Mouse (Mus musculus) adrenal gland, postnatal 25 days (tissue): ENCODE measurements around the gene Atp9a. TPM values are rescaled to one million over a fixed set of nuclear protein-coding genes. Genes with fewer than 3 reads are reported as not detected.
"Not testable (repeated sequence)": the region's sequence is repeated elsewhere in the genome, so short reads cannot be mapped to it uniquely, and the experiment has no call there.

Experiments
- DNase-seq: peaks from one replicate; pipeline ENCODE4 v3.0.0; 2021; ENCODE audit warnings: mixed read lengths
- long read RNA-seq: library from polyadenylated mRNA; stranded (forward); transcript quantifications from one replicate; pipeline ENCODE4 v2.0.0, GENCODE M21; 2021
- total RNA-seq: library from RNA; stranded (reverse); gene quantifications from 2 replicates; pipeline ENCODE4 v1.2.3, GENCODE M21; 2021

The Atp9a gene
- 60.9 and 63.6 TPM in 2 replicates for total RNA-seq
- long read RNA-seq, transcript Atp9a-204 (28 exons, 3,456 nt): minor isoform, 20 of 175 reads
- long read RNA-seq, transcript Atp9a-201 (28 exons, 3,529 nt): major isoform, 109 of 175 reads
- long read RNA-seq, transcript Atp9a-202 (28 exons, 3,729 nt): minor isoform, 11 of 175 reads
- long read RNA-seq, partial matches to known transcripts: 22 of 175 reads
- long read RNA-seq, other reads (novel, unspliced or antisense): 13 of 175 reads

GRCm38 (mm10) chr2:168742059-168742627, at the start of gene Atp9a:
Gene Atp9a, minus strand, starts transcription at chr2:168742409.
- DNase-seq: peak; percentile 76

- no peak for DNase-seq
Observed at GRCm38 (mm10) chr2:168791115-168791802, 49.0 kb upstream of the Atp9a start.

GRCm38 (mm10) chr2:168786174-168786573, 44.0 kb upstream of the Atp9a start:
- DNase-seq: no peak

GRCm38 (mm10) chr2:168780596-168780995, 38.4 kb upstream of the Atp9a start:
- no peak for DNase-seq

DNA sequence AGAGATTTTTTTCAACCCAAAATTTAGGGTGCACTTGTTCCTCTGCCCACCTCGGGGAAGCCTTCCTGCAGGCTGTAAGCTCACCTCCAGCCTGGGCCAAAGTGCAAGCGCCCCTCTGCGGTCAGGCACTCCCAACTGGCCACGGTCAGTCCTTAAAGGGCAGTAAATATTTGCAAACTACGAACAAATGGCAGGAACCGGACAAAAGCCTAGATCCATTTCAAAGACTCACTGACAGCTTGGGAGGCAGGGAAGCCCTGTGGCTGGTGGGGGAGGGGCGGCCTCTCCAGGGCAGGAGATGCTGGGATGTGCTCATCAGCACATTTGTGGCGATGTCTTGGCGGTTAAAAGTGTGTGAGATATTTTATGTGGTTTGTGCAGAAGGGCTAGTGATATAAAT, 37.8 kb upstream of the Atp9a start:
- no peak for DNase-seq

GRCm38 (mm10) chr2:168777481-168777880, 35.3 kb upstream of the Atp9a start:
- DNase-seq: no peak

- DNase-seq: no peak
Observed at GRCm38 (mm10) chr2:168776238-168776637, 34.0 kb upstream of the Atp9a start.

DNA sequence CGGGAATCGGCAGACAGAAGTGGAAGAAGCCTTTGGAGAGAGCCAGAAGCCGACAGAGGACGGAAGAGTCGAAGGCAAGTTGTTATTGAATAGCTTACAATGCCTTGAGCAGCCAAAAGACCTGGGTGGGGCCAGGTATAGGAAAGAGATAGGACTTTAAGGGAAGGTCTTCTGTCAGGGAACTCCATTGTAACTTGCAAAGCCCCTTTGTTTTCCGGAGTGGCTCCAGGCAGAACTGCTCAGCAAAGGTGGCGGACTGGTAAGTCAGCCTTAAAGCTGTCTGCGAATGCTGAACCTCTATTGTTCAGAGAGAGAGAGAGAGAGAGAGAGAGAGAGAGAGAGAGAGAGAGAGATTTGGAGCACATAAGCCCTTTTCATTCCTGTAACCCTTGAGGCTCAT, 27.1 kb upstream of the Atp9a start:
- no peak for DNase-seq

DNA sequence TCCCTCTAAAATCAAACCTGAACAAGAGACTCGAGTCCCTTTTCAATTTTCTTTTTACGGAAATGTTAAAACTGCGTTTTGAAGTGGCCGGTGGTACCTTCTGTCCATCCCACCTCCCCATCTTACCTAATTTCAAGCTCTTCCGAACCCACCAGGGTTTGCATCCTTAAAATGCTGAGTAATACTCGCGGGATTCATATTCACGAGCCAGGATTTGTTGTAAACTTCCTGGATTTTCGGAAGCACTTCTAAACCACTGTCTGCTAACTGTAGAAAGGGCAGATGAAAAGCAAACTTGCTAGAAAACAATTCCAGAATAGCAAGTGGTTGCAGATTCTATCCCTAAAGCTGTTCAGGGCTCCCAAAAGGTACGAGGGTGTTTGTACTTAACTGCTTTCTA, 25.4 kb upstream of the Atp9a start, which contains the start of gene Sall4:
Gene Sall4 (minus strand): TSS at position 362 of the 400 bp plus-strand sequence.
- no peak for DNase-seq

DNA sequence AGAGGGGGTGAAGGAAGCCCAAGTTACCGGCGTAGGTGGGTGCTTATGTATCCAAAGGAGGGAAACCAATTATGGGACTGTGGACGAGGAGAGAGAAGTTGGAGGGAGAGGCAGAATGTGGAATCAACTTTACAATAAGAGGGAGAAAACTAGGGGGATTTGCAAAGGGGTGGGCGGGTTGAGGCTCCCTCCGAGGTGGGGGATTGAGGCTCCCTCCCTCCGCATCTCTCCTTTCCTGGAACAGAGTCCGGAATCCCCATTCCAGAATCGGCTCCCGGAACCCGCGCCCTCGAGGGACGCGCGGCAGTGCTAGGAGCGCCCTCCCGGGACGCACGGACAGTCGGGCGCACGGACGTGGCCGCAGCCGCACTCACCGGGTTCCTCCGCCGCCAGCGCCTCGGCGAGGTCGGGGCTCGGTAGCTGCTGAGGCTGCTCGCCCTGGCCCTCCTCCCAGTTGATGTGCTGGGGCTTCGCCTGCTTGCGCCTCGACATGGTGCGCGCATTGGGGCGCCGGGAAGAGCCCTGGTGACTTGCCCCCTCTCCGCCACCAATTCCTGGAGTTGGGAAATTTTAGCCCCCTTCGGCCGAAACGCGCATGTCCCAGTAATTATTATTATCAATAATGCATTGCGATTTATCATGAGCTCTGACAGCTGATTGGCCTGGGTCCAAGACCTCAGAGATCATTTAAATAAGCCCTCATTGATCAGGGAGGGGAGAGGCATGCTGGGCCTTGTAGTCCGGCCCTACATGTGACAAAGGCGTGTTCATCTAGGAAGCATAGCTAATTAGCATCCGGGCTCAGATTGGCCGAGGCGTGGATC, 24.5 kb upstream of the Atp9a start:
- DNase-seq: peak; percentile 17

GRCm38 (mm10) chr2:168765696-168766537, 23.7 kb upstream of the Atp9a start:
- DNase-seq: no peak

DNA sequence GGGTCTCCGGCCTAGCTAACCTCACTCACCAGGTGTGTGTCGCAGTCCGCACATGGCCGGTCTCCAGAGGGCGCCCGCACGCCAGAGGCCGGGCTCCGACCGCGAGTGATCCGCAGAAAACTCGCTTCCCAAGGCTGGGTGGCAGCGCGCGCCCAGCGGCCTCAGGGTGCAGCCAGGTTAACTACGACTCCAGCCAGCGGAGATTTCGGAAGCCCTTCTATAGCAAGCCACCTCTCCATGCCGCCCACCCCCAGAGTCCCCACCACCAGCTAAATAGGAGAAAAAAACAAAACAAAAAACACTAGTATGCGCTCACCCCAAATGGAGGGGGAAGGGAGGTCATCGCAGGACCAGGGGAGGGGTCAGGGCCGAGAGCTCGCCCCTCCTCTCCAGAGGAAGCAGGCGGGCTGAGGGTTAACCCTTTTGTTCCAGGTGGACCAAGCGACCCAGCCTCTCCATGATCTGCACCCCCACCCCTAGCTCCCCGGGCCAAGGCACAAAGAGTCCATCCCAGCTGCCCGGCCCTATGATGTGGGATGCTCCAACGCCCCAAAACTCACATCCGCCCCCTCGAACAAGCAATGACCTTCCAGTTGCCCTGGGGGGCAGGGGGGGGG, 23.0 kb upstream of the Atp9a start:
- peak; percentile 65 for DNase-seq

DNA sequence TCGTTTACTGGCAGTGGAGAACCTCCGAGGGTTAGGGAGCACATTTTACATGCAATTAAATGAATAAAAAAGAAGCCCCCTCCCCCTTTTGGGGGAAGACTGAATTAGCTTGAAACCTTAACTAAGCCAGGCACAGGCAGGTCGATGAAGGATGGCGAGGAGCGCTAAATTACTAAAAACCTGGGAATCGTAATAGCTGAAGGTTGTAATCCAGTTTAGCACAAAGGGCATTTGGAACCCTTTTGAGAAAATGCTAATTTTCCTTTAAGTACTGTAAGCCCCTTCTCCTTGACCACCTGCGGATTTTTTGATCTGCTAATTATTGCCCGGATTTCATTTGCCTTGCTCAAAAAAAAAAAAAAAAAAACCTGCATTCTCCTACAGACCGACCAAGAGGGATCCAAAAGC, 22.3 kb upstream of the Atp9a start:
- no peak for DNase-seq

DNA sequence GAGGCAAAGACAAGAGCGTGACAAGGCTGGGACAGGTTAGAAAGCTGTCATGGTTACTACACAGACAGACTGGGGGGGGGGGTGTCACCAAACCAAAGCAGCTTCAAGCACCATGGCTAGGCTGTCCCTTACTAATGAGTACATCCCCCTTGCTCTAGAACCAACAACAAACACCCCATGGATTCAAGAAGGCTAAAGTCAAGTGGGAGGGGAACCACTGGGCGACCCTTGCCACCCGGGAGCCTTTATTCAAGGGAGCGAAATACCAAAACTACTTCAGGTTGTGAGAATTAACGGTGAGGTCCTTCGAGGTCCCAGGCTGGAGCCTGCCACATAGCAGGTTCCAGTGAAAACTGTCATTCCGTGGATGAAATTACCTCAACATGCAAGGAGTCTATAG, 21.6 kb upstream of the Atp9a start:
- DNase-seq: no peak

- DNase-seq: no peak
Observed at GRCm38 (mm10) chr2:168762411-168762815, 20.2 kb upstream of the Atp9a start.

DNA sequence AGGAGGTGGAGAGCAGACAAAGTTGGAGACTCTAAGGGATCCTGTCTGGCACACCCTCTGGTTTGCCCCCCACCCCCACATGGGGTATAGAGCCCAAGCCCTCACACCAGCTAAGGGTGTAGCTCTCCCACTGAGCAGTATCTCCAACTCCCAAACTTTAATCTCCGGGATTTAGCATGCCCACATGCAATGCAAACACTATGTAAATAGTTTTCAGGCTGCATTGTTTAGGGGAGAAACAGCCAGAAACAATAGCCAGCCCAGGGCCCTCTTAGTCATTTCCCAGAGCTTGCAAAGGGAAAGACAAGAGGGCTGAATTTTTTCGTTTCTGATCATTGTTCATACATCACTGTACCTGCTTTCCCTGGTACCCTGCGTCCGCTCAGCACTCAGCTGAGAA, 19.7 kb upstream of the Atp9a start:
- DNase-seq: no peak

- DNase-seq: no peak
Observed at GRCm38 (mm10) chr2:168761141-168761540, 18.9 kb upstream of the Atp9a start.

GRCm38 (mm10) chr2:168744406-168744805, 2.2 kb upstream of the Atp9a start:
- DNase-seq: not testable (repeated sequence)

DNA sequence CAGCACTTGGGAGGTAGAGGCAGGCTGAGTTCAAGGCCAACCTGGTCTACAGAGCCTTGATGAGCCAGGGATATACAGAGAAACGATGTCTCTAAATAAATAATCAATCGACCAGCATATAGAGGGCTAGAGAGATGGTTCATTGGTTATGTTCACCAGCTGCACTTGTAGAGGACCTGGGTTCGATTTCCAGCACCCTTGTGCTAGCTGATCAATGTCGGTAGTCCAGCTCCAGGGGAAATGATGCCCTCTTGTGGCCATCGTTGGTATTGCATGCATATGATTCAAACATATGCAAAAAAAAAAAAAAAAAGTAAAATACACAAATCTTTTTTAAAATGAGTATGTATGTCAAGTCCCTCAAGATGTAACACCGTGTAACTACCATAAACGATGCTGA, 440 bp upstream of the Atp9a start:
- peak; percentile 52 for DNase-seq

- DNase-seq: peak; percentile 76
Observed at GRCm38 (mm10) chr2:168741273-168742058, 743 bp downstream of the Atp9a start.
